Mouse (Mus musculus): ENCODE data around the gene Slc25a54. TPM values are rescaled to one million over a fixed set of nuclear protein-coding genes. Genes with fewer than 3 reads are reported as not detected.

Slc25a54 gene
- total and polyA plus RNA-seq, 2 experiments from 2014 or later, result not detected

DNA sequence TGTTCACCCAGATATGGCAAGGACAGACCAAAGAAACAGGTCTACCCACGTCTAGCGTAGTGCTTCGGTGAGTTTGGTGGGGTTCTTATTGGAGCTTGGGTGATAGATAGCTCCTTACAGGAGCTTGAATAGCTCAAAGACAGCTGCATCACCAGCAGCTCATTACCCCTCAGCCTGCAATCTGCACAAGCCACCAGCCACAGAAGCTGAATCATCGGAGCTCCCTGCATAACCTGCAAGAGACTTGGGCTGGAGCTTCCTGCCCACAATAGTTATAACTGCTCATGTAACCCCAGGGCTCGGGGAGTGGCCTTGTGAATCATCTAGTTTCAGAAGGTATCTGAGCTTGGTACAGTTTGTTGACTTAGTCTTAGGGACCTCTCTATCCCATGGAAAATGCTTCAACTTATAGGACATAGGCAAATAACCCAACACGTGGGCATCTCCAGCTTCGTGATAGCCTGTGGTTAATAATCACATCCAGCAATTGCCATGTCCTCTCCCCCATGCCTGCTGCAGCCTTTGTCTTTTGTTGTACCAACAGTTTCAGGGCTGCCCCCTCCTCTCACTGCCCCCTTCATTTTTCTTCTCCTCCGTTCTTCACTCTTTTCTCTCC is 85.1 kb downstream of the Slc25a54 start:
- ATAC-seq (ENCODE audit: insufficient read depth, low read depth), result no peak
- TF ChIP-seq CTCF (IDR thresholded peaks at IDR 0.05; ENCODE audit: low read depth) (no peak), EP300 (IDR thresholded peaks at IDR 0.05; ENCODE audit: low read depth) (no peak)
- H3K4me2 ChIP-seq (ENCODE audit: low read depth, low read length), result no peak overlapping the region
- H3K27me3 ChIP-seq (ENCODE audit: control insufficient read depth, insufficient read depth, low read length), result no peaks in the 10 kb centered on the region
- peaks cover 48% of the 10 kb centered on the region for H3K36me3 ChIP-seq (replicated peaks; ENCODE audit: control insufficient read depth, insufficient read depth, low read length)
- no peak overlapping the region for H3K9ac ChIP-seq (replicated peaks; ENCODE audit: low read depth, low read length)
- no peak overlapping the region for H3K4me3 ChIP-seq (ENCODE audit: low read depth, low read length)
- 82% methylated on average over 8 of the region's 8 CpGs for WGBS
- DNase-seq (ENCODE audit: low spot score), result no peak
- no peak overlapping the region for H3K27ac ChIP-seq (ENCODE audit: low read depth)
- no peaks in the 10 kb centered on the region for H3K9me3 ChIP-seq (replicated peaks; ENCODE audit: control insufficient read depth, low read length)
- H3K4me1 ChIP-seq (ENCODE audit: control insufficient read depth, insufficient read depth), result no peaks in the 10 kb centered on the region

Small RNAs within 50 kb of the gene (microRNA-seq; reads per million reads assigned to microRNA genes)
- not detected for gene Gm44384

Other genes with a start within 250 kb of the Slc25a54 start
- 12.8 and 28.1 TPM in 2 replicates for gene Stxbp3, start 239.9 kb upstream of the Slc25a54 start, total RNA-seq (2014; rRNA removed; ENCODE audit: low replicate concordance)
- 26.8 and 27.9 TPM in 2 replicates for gene Stxbp3, start 239.9 kb upstream of the Slc25a54 start, polyA plus RNA-seq (2015; fragmentation: Nextera tagmentation; extraction: Ambion mirVana)
- 1.5 TPM in 1 of 2 replicates, not detected in the other for gene Fndc7, start 190.5 kb upstream of the Slc25a54 start, total RNA-seq (2014; rRNA removed; ENCODE audit: low replicate concordance)
- 0.08 TPM in 1 of 2 replicates, not detected in the other for gene Fndc7, start 190.5 kb upstream of the Slc25a54 start, polyA plus RNA-seq (2015; fragmentation: Nextera tagmentation; extraction: Ambion mirVana)
- 25.2 and 33.8 TPM in 2 replicates for gene Prpf38b, start 168.7 kb upstream of the Slc25a54 start, total RNA-seq (2014; rRNA removed; ENCODE audit: low replicate concordance)
- gene Prpf38b, start 168.7 kb upstream of the Slc25a54 start, polyA plus RNA-seq (2015; fragmentation: Nextera tagmentation; extraction: Ambion mirVana), result 27.5 and 27.8 TPM in 2 replicates
- gene Henmt1, start 140.6 kb upstream of the Slc25a54 start, total RNA-seq (2014; rRNA removed; ENCODE audit: low replicate concordance), result not detected in 2 replicates
- not detected in 2 replicates for gene Henmt1, start 140.6 kb upstream of the Slc25a54 start, polyA plus RNA-seq (2015; fragmentation: Nextera tagmentation; extraction: Ambion mirVana)
- gene Gm9857, start 140.0 kb upstream of the Slc25a54 start, total RNA-seq (2014; rRNA removed; ENCODE audit: low replicate concordance), result not detected in 2 replicates
- not detected in 2 replicates for gene Gm9857, start 140.0 kb upstream of the Slc25a54 start, polyA plus RNA-seq (2015; fragmentation: Nextera tagmentation; extraction: Ambion mirVana)
- gene Fam102b, start 52.9 kb upstream of the Slc25a54 start, total RNA-seq (2014; rRNA removed; ENCODE audit: low replicate concordance), result 16.5 and 23.2 TPM in 2 replicates
- 3.2 and 3.7 TPM in 2 replicates for gene Fam102b, start 52.9 kb upstream of the Slc25a54 start, polyA plus RNA-seq (2015; fragmentation: Nextera tagmentation; extraction: Ambion mirVana)
- gene Slc25a24, start 42.7 kb downstream of the Slc25a54 start, total RNA-seq (2014; rRNA removed; ENCODE audit: low replicate concordance), result 12.0 and 25.0 TPM in 2 replicates
- 9.8 and 11.1 TPM in 2 replicates for gene Slc25a24, start 42.7 kb downstream of the Slc25a54 start, polyA plus RNA-seq (2015; fragmentation: Nextera tagmentation; extraction: Ambion mirVana)

All from heart, postnatal 0 days (tissue).